Mouse (Mus musculus) limb, embryonic 11.5 days (tissue): ENCODE data around the gene Tmem161a. TPM values are rescaled to one million over a fixed set of nuclear protein-coding genes. Genes with fewer than 3 reads are reported as not detected.

Experiments
- ATAC-seq: fragments of 200-750 bp; cut with Nextera tagmentation; 2 replicates; pipeline ENCODE4 v1.8.0; 2017; ENCODE audit warnings: low read depth; ENCODE audit not compliant: insufficient number of reproducible peaks, low FRiP score, low TSS enrichment
- DNase-seq: peaks from one replicate; pipeline ENCODE4 v3.0.0-alpha.2; 2015; ENCODE audit warnings: low spot score
- H3K27ac ChIP-seq: fragments of 300-500 bp; sonication (generic); replicated peaks from 2 replicates; pipeline ENCODE4 v1.5.1; 2014; ENCODE audit warnings: low read depth, mild to moderate bottlenecking, low read length
- H3K27me3 ChIP-seq: fragments of 300-500 bp; sonication (generic); 2 replicates; pipeline ENCODE4 v1.6.1; 2014; ENCODE audit warnings: mild to moderate bottlenecking, low read length, mixed read lengths; ENCODE audit not compliant: control insufficient read depth, insufficient read depth
- H3K36me3 ChIP-seq: fragments of 300-500 bp; sonication (generic); 2 replicates; pipeline ENCODE4 v1.6.1; 2014; ENCODE audit warnings: mild to moderate bottlenecking, low read length, moderate library complexity, mixed read lengths; ENCODE audit not compliant: control insufficient read depth, insufficient read depth
- H3K4me1 ChIP-seq: fragments of 300-500 bp; sonication (generic); 2 replicates; pipeline ENCODE4 v1.6.1; 2014; ENCODE audit warnings: low read length, mixed read lengths; ENCODE audit not compliant: control insufficient read depth, insufficient read depth
- H3K4me2 ChIP-seq: fragments of 300-500 bp; sonication (generic); 2 replicates; pipeline ENCODE4 v1.6.1; 2014; ENCODE audit warnings: low read depth, mild to moderate bottlenecking, moderate library complexity; ENCODE audit not compliant: severe bottlenecking
- H3K4me3 ChIP-seq: fragments of 300-500 bp; sonication (generic); 2 replicates; pipeline ENCODE4 v1.5.1; 2014; ENCODE audit warnings: low read depth, low read length
- H3K9ac ChIP-seq: fragments of 300-500 bp; sonication (generic); 2 replicates; pipeline ENCODE4 v1.6.1; 2014; ENCODE audit warnings: mild to moderate bottlenecking, low read length
- H3K9me3 ChIP-seq: fragments of 300-500 bp; sonication (generic); 2 replicates; pipeline ENCODE4 v1.6.1; 2016; ENCODE audit warnings: low read length; ENCODE audit not compliant: control insufficient read depth
- WGBS: fragments of 180-500 bp; shearing (Covaris S2); extraction: QIAGEN DNeasy Blood & Tissue Kit; methylation state at CpG from one replicate; pipeline ENCODE4 v1.1.7; 2014; 5-methylcytosine and 5-hydroxymethylcytosine counted together
- polyA plus RNA-seq: library from polyadenylated mRNA; unstranded; fragments of >200 nt; fragmentation: Nextera tagmentation; extraction: Ambion mirVana; gene quantifications from 2 replicates; pipeline ENCODE4 v1.2.1, GENCODE M21; 2014

The Tmem161a gene
- polyA plus RNA-seq, 1 experiment from 2014 or later = 43.5 TPM

DNA sequence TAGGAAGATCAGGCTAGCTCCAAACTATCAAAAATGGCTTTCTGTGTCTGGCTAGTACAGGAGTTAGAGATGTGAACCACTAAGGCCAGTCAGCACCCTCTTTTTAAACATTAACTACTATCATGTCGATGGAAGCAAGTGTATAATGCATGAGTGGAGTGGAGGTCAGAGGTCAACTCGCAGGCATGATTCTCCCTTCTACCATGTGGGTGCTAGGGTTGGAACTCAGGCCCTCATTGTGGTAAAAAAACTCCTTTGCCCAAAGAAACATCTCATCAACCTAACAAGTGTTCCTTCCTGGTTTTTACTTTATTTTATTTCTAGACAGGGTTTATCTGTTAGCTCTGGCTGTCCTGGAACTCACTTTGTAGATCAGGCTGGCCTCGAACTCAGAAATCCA is 1.4 kb upstream of the Tmem161a start:
- no peak overlapping the region for H3K27ac ChIP-seq
- H3K27me3 ChIP-seq = peaks cover 6% of the 10 kb centered on the region
- H3K4me2 ChIP-seq = no peak overlapping the region
- H3K9me3 ChIP-seq = no peaks in the 10 kb centered on the region
- 82% methylated on average over 3 of the region's 3 CpGs for WGBS
- no peak overlapping the region for H3K9ac ChIP-seq
- no peak overlapping the region for H3K4me3 ChIP-seq
- DNase-seq (no peak), ATAC-seq (no peak)
- H3K4me1 ChIP-seq = peaks cover 2% of the 10 kb centered on the region; the same call in 1 of the 2 replicates
- H3K36me3 ChIP-seq = no peaks in the 10 kb centered on the region

DNA sequence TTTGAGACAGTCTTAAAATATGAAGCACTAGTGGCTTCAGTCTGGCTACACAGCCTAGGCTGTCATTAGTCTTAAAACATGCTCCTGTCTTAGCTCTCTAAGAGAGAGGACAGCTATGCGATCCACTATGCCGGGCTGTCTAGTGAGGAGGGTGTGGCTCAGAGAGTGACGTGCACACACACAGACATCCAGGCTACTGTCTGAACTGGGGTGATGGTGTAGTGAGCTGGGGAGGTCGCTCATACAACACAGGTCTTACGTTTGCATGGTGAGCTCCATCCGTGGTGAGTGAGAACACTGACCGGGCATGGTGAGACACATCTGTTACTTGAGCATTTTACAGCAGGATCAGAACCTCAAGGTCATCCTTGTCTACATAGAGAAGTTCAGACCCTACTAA is 916 bp upstream of the Tmem161a start:
- Histone ChIP-seq H3K27ac (no peak overlapping the region), H3K9me3 (no peaks in the 10 kb centered on the region), H3K4me2 (no peak overlapping the region), H3K9ac (no peak overlapping the region), H3K4me1 (peaks cover 2% of the 10 kb centered on the region; the same call in 1 of the 2 replicates), H3K27me3 (peaks cover 2% of the 10 kb centered on the region; the same call in 1 of the 2 replicates), H3K4me3 (no peak overlapping the region), H3K36me3 (no peaks in the 10 kb centered on the region)
- WGBS = 91% methylated on average over 7 of the region's 7 CpGs
- no peak for DNase-seq
- ATAC-seq = no peak

DNA sequence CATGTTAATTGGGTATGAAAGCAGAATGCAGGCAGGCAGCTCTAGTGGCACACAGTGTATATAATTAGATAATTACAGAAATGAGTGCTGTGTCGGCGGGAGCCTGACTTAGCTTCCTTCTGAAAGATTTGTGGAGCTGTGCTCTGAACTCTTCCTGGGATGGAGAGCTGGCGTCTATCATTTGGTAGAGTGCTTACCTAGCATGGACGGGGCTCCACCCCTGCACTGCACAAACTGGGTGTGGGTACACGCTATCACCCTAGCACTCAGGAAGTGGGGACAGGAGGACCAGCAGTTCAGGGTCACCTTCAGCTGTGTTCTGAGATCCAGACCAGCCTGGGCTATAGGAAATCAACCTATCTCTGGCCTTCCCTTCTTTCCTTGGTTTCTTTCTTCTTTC is 1.2 kb downstream of the Tmem161a start:
- Histone ChIP-seq H3K9ac (no peak overlapping the region), H3K4me3 (no peak overlapping the region), H3K27me3 (no peaks in the 10 kb centered on the region), H3K9me3 (no peaks in the 10 kb centered on the region), H3K36me3 (peaks cover 2% of the 10 kb centered on the region; the same call in 1 of the 2 replicates), H3K4me1 (no peaks in the 10 kb centered on the region), H3K4me2 (no peak overlapping the region), H3K27ac (no peak overlapping the region)
- no peak for DNase-seq
- 86% methylated on average over 5 of the region's 5 CpGs for WGBS
- no peak for ATAC-seq

DNA sequence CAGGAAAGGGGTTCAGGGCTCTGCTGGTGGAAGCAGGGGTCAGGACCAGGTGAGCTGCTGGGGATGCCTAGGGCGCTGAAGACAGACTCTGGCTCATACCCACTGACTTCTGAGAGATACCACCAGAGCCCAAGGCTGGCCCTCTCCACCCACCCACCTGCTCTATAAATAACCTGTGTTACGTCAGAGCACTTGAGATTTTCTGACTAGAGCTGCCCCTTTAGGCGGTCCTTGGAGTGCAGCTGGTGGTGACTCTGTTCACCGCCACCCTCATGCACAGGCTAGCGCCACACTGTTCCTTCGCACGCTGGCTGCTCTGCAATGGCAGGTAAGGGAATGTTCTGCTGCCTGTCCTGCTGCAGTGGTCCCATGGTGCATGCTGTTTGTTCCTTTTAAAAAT is 1.9 kb downstream of the Tmem161a start:
- H3K4me2 ChIP-seq = no peak overlapping the region
- H3K27me3 ChIP-seq = no peaks in the 10 kb centered on the region
- no peak for ATAC-seq
- no peaks in the 10 kb centered on the region for H3K4me1 ChIP-seq
- H3K36me3 ChIP-seq = peaks cover 2% of the 10 kb centered on the region; the same call in 1 of the 2 replicates
- H3K4me3 ChIP-seq = no peak overlapping the region
- H3K9me3 ChIP-seq = no peaks in the 10 kb centered on the region
- H3K9ac ChIP-seq = no peak overlapping the region
- H3K27ac ChIP-seq = no peak overlapping the region
- WGBS = 96% methylated on average over 7 of the region's 7 CpGs
- no peak for DNase-seq

DNA sequence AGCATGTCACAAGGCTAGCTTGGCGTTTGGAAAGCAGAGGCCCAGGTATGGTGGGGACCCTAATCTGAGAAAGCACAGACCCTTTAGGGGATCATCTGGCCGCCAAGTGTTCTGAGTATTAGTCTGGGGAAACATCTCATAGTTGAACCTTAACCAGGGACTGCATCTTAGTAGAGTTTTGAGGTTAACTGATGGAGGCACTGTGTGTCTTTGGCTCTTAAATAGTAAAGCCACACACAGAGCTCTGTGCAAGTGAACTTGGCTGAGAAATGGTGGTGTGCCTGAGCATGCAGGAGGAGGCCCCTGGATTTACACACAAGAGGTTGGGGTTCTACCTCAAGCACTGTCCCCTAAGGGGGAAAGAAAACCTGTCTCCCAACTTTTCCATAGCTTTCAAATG is 6.1 kb downstream of the Tmem161a start:
- H3K27ac ChIP-seq = no peak overlapping the region
- H3K9ac ChIP-seq = no peak overlapping the region
- DNase-seq (no peak), ATAC-seq (no peak)
- 81% methylated on average over 2 of the region's 2 CpGs for WGBS
- H3K9me3 ChIP-seq = no peaks in the 10 kb centered on the region
- no peaks in the 10 kb centered on the region for H3K27me3 ChIP-seq
- H3K4me1 ChIP-seq = peaks cover 3% of the 10 kb centered on the region; the same call in 1 of the 2 replicates
- no peak overlapping the region for H3K4me2 ChIP-seq
- peaks cover 14% of the 10 kb centered on the region for H3K36me3 ChIP-seq
- no peak overlapping the region for H3K4me3 ChIP-seq

DNA sequence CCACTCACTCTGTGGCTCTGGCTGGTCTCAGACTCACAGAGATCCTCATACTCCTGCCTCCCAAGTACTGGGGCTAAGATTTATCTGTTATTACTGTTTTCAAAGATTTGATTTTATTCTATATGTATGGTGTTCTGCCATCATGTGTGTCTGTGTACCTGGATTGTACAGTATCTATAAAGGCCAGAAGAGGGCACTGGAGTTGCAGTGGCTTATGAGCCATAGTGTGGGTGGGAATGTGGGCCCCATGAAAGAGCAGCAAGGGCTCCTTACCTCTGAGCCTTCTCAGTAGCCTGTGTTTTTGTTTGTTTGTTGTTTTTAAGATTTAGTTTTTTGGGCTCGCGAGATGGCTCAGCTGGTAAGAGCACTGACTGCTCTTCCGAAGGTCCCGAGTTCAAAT is 6.9 kb downstream of the Tmem161a start:
- no peak overlapping the region for H3K4me3 ChIP-seq
- H3K27ac ChIP-seq = no peak overlapping the region
- no peaks in the 10 kb centered on the region for H3K9me3 ChIP-seq
- ATAC-seq (no peak), DNase-seq (no peak)
- H3K27me3 ChIP-seq = no peaks in the 10 kb centered on the region
- H3K4me1 ChIP-seq = peaks cover 3% of the 10 kb centered on the region; the same call in 1 of the 2 replicates
- H3K4me2 ChIP-seq = no peak overlapping the region
- H3K9ac ChIP-seq = no peak overlapping the region
- H3K36me3 ChIP-seq = peaks cover 14% of the 10 kb centered on the region
- 93% methylated on average over 4 of the region's 4 CpGs for WGBS

DNA sequence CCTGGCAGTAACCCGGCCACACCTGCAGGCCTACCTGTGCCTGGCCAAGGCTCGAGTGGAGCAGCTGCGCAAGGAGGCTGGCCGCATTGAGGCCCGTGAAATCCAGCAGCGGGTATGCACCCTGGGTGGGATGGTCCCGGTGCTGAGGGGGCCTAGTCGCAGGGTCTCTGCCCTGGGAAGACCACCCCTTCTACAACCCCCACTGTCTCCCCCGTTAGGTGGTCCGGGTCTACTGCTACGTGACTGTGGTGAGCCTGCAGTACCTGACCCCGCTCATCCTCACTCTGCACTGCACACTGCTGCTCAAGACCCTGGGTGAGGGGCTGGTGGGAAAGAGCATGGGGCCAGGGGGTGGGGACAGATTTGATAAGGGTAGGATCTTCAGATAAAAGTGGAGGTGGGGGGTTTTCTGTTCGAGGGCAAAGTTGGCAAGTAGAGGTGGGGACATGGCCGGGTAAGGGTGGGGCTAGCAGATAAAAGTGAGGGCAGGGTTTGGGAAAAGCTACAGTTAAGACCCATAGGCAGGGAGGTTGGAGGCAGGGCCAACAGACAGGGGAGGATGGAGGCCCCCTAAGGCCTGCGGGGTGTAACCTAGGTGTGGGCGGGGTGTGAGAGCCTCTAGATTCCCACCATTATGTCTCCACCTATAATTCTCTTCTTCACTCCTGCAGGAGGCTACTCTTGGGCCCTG is 9.2 kb downstream of the Tmem161a start:
- no peak overlapping the region for H3K9ac ChIP-seq
- WGBS = 50% methylated on average over 16 of the region's 16 CpGs
- no peak overlapping the region for H3K27ac ChIP-seq
- no peak overlapping the region for H3K4me2 ChIP-seq
- H3K27me3 ChIP-seq = no peaks in the 10 kb centered on the region
- DNase-seq = no peak
- H3K4me1 ChIP-seq = peaks cover 3% of the 10 kb centered on the region; the same call in 1 of the 2 replicates
- peak; percentile 8; the same call in 1 of the 2 replicates for ATAC-seq
- H3K4me3 ChIP-seq = no peak overlapping the region
- H3K9me3 ChIP-seq = no peaks in the 10 kb centered on the region
- H3K36me3 ChIP-seq = peaks cover 14% of the 10 kb centered on the region

DNA sequence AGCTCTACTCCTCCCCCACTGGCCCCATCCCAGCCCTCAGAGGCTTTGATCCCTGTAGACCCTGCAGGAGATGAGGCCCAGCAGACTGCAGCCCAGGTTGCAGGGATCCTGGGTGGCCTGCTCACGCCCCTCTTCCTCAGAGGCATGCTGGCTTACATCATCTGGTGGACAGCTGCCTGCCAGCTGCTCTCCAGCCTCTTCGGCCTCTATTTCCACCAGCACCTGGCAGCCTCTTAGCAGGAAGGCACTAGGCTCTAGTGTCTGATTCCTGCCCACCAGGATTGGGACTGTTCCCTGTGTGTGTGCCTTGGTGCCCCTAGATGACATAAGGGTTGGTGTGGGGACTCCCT is 9.7 kb downstream of the Tmem161a start:
- Histone ChIP-seq H3K9me3 (no peaks in the 10 kb centered on the region), H3K4me3 (no peak overlapping the region), H3K36me3 (peaks cover 12% of the 10 kb centered on the region), H3K27ac (no peak overlapping the region), H3K4me2 (no peak overlapping the region), H3K9ac (no peak overlapping the region), H3K27me3 (no peaks in the 10 kb centered on the region), H3K4me1 (peaks cover 3% of the 10 kb centered on the region; the same call in 1 of the 2 replicates)
- peak; percentile 41; the same call in 1 of the 2 replicates for ATAC-seq
- WGBS = 24% methylated on average over 2 of the region's 2 CpGs
- DNase-seq = peak; percentile 37

DNA sequence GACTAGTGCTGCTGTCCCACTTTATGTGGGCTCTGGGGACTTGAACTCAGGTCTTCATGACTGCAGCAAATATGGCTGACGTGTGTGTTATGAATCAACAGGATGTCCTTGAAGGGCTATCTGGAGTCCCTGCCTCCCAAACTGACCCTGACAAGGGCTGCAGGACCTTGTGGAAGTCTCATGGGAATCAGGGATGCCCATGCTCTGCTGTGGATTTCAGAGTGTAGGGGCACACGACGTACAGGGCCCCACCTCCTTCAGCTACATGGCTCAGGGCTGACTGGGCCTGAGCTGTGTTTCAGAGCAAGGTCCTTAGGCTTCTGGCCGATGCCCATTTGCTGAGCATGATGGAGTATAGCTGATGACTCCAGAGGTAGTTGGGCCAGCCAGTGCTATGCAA is 11.0 kb downstream of the Tmem161a start:
- 86% methylated on average over 4 of the region's 4 CpGs for WGBS
- Histone ChIP-seq H3K4me3 (no peak overlapping the region), H3K27me3 (no peaks in the 10 kb centered on the region), H3K27ac (no peak overlapping the region), H3K4me2 (no peak overlapping the region), H3K4me1 (peaks cover 3% of the 10 kb centered on the region; the same call in 1 of the 2 replicates), H3K36me3 (peaks cover 12% of the 10 kb centered on the region), H3K9me3 (no peaks in the 10 kb centered on the region), H3K9ac (no peak overlapping the region)
- DNase-seq (no peak), ATAC-seq (no peak)
